Mouse (Mus musculus) adrenal gland, postnatal 36 days (tissue): ENCODE measurements around the gene Chuk. TPM values are rescaled to one million over a fixed set of nuclear protein-coding genes. Genes with fewer than 3 reads are reported as not detected.

ENCODE experiments used
- DNase-seq, 2 experiments: peaks; one replicate each; pipeline ENCODE4 v3.0.0; 2021; ENCODE audit warnings: mixed read lengths in 1 of 2
- long read RNA-seq, 2 experiments: library from polyadenylated mRNA; stranded (forward); transcript quantifications; one replicate each; pipeline ENCODE4 v2.0.0; 2021; ENCODE audit warnings: borderline sequencing depth in 2 of 2
- total RNA-seq, 2 experiments: library from RNA; stranded (reverse); gene quantifications; 2 replicates each; pipeline ENCODE4 v1.2.3; 2021

Chuk gene
- 10 to 100 TPM; 57.3 to 92.5 TPM for total RNA-seq
- long read RNA-seq, experiment 1, transcript Chuk-202 (21 exons, 3,481 nt) = minor isoform, 8 of 54 reads
- long read RNA-seq, experiment 1, transcript Chuk-201 (21 exons, 3,502 nt) = major isoform, 29 of 54 reads
- long read RNA-seq, experiment 1, partial matches to known transcripts = 5 of 54 reads
- long read RNA-seq, experiment 1, other reads (novel, unspliced or antisense) = 8 of 54 reads
- long read RNA-seq, experiment 2, transcript Chuk-201 (21 exons, 3,502 nt) = major isoform, 5 of 7 reads
- long read RNA-seq, experiment 2, partial matches to known transcripts = 1 of 7 reads
- long read RNA-seq, experiment 2, other reads (novel, unspliced or antisense) = 1 of 7 reads

DNA sequence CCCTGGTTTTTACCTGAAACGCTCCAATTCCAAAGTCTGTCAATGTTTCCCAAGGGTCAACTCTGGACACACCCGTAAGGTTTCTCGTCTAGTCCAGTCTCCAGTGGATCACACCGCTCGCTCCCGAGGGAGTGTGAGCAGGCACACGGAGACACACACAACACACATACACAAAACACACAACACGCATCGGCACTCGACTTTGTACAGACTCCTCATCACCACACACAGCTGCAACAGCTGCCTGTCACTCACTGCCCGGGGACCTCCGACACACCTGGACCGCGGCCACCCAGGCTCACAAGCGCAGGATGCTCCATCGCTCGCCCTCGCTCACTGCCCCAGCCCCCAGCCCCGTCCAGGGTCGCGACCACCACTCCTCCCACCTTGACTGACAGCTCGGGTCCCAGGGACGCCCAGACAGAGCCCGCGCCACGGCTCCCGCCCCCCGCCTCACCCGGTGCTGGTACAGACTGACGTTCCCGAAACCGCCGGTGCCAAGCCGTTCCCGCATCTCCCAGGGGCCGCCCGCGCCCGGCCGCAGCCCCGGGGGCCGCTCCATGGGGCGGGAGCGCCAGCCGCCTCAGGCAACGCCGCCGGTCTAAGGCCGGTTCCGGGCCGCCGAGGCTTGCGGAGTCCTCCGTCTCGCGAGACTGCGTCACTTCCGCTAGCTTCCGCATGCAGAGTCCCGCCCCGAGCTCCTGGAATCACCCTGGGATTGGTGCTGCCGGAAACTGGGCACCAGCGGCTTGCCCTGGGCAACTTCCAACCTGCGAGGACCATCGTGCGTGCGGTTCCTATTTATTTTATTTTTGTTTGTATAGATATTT, at the start of gene Chuk:
Gene Chuk (minus strand): TSS at position 650 of the 830 bp plus-strand sequence.
- DNase-seq = peak; percentile 98

DNA sequence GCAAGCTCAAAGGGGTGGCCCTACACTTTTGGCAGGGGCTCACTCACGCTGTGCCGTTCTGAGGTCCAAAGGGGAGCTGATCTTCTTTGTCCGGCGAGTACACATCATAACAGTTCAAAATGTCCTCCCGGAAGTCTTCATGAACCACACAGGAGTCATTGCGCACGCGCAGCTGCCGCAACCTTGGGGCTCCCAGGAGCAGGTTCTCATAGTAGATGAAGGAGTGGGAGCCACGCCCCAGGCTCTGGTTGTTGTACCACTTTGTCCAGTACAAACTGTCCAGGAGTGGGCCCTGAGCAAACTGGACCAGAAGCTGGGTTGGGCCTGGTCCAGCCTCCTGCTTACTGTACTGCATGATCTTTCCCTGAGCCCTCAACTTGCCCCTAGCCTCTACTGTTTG, 49.7 kb upstream of the Chuk start:
- no peak for DNase-seq

GRCm38 (mm10) chr19:44153781-44154180, 46.5 kb upstream of the Chuk start:
- DNase-seq = no peak

DNA sequence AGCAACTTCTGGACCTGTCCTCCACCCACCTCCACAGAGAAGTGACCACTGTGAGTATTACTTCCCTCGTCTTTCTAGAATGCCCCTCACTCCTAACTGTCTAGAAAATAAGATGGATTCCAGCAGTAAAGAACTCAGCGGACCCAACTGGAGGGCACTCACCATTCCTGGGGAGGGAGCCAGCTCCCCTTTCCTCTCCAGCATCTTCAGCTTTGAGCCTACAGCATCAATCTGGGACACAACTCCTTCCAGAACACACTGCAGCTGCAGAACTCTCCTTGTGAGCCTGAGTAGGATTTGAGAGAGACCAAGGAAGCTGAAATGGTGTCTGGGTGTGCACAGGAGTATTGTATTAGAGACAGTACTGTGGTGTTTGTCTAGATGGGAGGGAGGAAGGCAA, 41.7 kb upstream of the Chuk start:
- DNase-seq = no peak

DNA sequence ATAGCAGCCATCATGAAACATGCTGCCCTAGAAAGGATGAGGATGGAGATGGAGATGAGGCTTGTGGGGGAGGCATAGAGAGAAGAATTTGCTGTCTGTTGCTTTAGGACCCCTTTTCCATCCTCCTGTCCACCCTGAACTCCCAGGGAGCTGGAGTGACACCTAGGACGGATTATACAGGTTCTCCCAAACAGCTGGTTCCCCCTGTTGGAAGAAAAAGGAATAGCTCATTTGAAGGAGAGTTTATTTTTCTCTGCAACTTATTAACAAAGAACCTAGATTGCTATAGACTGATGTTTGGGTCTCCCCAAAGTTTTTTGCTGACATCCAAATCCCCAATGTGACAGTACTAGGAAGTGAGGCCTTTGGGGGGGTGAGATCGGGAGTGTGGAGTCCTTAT, 41.1 kb upstream of the Chuk start:
- DNase-seq = no peak

DNA sequence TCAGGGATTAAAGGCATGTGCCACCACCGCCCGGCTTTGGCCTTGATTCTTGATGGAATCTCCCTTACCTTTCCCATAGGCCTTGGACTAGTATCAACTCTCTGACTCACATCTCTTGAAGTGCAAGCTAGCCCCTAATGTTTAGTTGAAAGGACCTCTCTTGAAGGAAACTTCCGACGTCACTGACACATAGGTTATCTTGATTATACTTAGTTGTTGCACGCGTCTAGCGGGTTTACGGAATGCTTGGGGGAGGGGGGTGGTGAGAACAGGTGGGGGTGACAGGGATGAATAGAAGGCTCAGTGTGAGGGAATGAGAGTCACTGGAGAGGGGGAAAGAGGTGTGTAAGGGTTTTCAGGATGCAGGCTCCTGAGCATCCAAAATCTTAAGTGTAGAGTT, 39.7 kb upstream of the Chuk start:
- no peak for DNase-seq

- DNase-seq = no peak
Measured at GRCm38 (mm10) chr19:44146568-44146879, 39.2 kb upstream of the Chuk start.

DNA sequence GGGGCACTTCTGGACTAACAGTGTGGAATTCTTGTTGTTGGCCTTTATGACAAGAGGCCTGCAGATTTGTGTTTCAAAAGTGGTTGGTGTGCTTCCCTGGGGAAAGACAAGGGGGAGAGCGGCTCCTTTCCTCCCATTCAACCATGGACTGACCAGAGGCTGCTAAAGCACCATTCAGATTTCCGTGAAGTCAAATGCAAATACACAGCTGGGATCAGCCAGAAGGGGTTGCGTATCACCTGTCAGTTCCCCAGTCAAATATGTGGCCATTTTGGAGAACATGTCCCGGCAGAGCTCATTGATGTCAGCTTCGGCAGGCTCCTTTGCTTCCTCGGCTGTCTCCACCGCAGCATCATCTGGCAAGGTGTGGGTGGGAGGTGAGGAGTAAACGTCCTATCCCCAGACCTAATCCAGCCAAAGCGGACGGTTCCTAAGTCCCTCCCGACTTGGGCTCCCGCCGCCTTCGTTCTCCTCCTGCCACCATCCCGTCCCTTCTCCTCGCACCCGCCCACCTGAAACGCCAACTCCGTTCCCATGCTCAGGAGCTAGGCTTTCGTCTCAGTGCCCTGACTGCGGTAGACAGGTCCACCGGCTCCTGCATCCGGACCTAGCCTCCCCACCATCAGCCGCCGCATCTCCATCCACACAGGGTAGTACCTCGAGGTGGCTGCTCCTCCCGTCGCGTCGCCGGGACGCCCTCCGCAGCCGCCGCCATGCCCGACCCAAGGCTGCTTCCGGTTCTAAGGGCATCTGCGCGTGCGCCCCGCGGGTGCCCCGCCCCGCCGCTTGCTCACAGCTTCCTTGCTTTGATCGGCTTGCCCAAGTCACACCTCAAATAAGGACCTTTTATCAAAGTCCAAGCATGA, 38.7 kb upstream of the Chuk start, which contains the start of gene Bloc1s2:
Gene Bloc1s2 (minus strand): TSS at position 745 of the 866 bp plus-strand sequence.
- DNase-seq = peak; percentile 93 to 95

- DNase-seq = no peak
Measured at GRCm38 (mm10) chr19:44144366-44144765, 37.1 kb upstream of the Chuk start.

GRCm38 (mm10) chr19:44135960-44136485, 28.7 kb upstream of the Chuk start:
- DNase-seq = no peak

DNA sequence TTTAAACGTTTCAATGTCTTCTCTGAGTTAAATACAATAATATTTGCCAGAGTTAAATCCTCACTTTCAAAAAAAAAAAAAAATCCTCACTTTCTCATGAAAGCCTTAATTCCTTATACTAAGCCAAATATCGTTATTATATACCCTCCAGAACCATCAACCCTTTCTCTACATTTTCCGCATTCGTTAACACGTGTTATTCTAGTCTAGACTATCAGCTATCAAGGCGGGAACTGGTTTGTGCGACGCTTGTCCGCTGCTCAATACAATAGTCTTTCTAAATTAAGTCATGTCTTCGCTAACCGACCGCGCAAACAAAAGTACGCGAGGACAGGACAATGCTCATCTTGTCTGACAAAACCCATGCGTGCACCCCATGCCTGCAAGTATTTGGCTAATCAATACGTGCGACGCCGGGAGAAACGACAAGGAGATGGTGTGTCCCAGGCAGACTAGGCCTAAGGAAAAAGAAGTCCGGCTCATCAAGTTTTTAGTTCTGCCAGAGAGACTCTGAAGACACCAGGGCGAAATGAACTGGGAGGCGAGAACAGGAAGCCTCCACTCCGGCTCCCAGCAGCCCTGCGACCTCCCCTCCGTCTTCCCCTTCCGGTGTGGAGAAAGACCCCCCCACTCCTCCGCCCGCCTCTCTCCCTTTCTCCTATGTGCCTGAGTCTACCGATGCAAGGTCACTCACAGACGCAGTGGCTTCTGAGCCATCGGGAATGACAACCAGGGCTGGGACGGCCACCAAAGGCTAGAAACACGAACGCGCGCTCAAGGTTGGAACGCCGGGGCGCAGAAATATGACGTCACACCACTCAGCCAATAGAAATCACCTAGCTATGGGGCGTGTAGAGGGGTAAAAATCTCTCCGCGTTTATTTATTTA, 28.0 kb upstream of the Chuk start, which contains the start of gene Cwf19l1:
Gene Cwf19l1 (minus strand): TSS at position 805 of the 888 bp plus-strand sequence.
- peak; percentile 87 to 89 for DNase-seq

GRCm38 (mm10) chr19:44132917-44133316, 25.6 kb upstream of the Chuk start:
- DNase-seq = no peak

- no peak for DNase-seq
Measured at GRCm38 (mm10) chr19:44128560-44128959, 21.3 kb upstream of the Chuk start.

DNA sequence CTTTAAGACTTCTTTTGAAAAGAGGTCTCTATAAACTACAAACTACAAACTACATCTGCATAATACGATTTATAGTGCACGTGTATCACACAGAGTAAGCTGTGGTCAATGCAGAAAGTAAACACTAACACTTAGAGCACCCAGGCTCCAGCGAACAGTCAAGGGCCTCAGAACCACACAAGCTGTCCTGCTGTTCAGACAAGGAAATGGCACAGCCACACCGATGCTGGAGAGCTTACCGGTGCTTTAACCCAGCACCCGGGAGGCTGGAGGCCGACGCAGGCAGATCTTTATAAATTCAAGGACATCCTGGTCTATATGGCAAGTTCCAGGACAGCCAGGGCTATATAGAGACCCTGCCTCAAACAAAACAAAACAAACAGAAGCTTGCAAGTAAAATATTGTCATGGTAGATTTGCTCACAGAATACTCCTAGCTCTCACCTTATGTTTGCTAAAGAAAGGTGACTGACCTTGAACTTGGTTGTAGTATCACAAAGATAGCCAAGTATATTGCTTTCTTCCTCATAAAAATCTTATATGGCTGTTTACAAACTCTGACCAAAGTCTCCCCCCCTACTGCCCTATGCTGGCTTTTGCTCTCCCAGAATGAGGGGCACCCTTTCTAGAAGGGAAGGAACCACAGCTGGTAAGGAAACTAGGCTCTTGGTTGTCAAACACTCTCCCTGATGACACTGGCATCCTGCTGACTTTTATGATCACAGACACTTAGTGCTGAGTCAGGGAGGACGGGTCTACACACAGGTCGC, 20.6 kb upstream of the Chuk start:
- no peak for DNase-seq

DNA sequence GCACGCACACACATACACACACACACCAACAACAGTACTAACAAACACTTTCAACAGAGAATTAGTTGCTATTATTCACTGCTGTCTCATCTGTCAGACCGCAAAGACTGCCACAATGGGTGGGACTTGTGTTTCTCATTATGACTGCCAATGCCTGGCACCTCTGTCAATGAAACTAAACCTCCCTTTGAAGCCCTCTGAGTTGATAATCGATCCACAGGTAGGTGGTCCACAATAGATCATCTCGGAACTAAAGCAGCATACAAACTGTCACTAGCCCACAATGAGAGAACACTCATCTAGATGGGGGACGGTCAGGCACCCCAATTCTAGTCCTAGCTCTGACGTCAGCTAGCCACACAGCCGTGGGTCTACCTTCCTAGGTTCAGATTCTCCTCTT, 13.9 kb upstream of the Chuk start:
- no peak for DNase-seq

DNA sequence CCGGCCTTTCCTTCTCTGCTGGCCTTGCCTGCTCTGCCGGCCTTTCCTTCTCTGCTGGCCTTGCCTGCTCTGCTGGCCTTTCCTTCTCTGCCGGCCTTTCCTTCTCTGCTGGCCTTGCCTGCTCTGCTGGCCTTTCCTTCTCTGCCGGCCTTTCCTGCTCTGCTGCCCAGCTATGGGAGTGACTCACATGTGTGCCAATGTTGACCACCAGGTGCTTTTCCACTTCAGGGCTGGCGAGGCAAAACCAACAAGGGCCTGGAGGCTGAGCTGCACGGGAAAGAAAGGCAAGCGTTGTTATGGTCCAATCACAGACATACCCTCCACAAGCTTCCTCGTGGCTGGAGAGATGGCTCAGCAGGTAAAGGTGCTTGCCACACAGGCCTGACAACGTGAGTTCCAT, 13.4 kb upstream of the Chuk start:
- DNase-seq = peak; percentile 54 to 69

DNA sequence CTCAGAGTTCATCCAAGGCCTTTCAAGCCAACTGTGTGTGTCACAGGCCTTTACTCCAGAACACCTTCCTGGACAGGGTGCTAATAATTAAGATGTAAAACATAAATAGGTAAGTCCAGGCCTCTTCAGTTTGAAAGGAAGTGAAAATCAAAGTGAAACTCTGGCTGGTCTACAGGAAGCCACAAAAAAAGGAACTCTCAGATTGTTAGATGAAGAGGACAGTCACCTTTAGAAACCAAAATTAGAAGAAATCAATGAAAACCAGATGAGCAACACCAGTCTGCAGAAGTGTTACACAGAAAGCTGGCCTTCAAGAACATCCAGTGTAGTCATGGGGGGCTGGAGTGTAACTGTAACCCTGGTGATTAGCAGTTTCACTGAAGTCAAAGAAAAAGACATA, 10.5 kb upstream of the Chuk start:
- DNase-seq = no peak

- DNase-seq = no peak
Measured at GRCm38 (mm10) chr19:44111706-44112105, 4.4 kb upstream of the Chuk start.

DNA sequence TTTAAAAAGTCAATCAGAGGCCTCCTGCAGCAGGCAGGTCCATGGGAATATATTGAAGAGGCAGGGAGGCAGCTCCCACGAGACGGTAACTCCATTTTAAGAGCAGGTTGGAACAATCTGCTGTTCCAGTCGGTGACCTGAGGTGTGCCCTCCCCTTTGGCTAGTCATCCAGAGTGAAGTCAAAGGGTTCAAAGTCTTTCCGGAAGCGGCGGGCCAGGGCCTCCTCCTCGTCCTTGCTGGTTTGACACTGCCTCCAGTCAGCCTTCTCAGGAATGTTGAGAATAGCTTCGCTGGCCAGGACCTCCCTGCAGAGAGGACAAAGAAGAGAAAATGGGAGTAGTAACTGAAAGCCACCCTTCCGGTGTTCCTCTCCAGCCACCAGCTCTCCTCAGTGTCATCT, 3.1 kb upstream of the Chuk start:
- peak; percentile 31 for DNase-seq

GRCm38 (mm10) chr19:44108996-44109395, 1.7 kb upstream of the Chuk start:
- DNase-seq = peak; percentile 52 to 67
